Mouse (Mus musculus) liver, embryonic 14.5 days (tissue): ENCODE results near the gene Trit1. TPM values are rescaled to one million over a fixed set of nuclear protein-coding genes. Genes with fewer than 3 reads are reported as not detected.

ENCODE experiments used
- ATAC-seq: fragments of 200-750 bp; cut with Nextera tagmentation; 2 replicates; pipeline ENCODE4 v1.8.0; 2017; ENCODE audit warnings: moderate number of reproducible peaks, mild to moderate bottlenecking, moderate library complexity; ENCODE audit not compliant: insufficient read depth
- DNase-seq, 3 experiments: peaks; one replicate each; pipeline ENCODE4 v3.0.0-alpha.2; 2012 to 2013; ENCODE audit warnings: low read depth in 3 of 3, low spot score in 3 of 3
- H3K27ac ChIP-seq: fragments of 300-500 bp; sonication (generic); 2 replicates; pipeline ENCODE4 v1.5.1; 2014; ENCODE audit warnings: moderate library complexity, mild to moderate bottlenecking, control low read depth, inconsistent platforms
- H3K27me3 ChIP-seq: fragments of 300-500 bp; sonication (generic); 2 replicates; pipeline ENCODE4 v1.6.1; 2014; ENCODE audit warnings: mild to moderate bottlenecking, low read length, moderate library complexity; ENCODE audit not compliant: control insufficient read depth, insufficient read depth
- H3K36me3 ChIP-seq: fragments of 300-500 bp; sonication (generic); replicated peaks from 2 replicates; pipeline ENCODE4 v1.6.1; 2014; ENCODE audit warnings: low read depth; ENCODE audit not compliant: control insufficient read depth, insufficient read depth
- H3K4me1 ChIP-seq, 2 experiments: fragments of 200-500 bp in 1 of 2; fragments of 300-500 bp in 1 of 2; sonication (generic) in 1 of 2; replicated peaks; 2 replicates each; pipeline ENCODE4 v1.6.1; 2012 to 2014; ENCODE audit warnings: antibody characterized with exemption in 1 of 2, inconsistent platforms in 1 of 2, low read length in 1 of 2; ENCODE audit not compliant: control insufficient read depth in 2 of 2, insufficient read depth in 2 of 2
- H3K4me2 ChIP-seq: fragments of 300-500 bp; sonication (generic); 2 replicates; pipeline ENCODE4 v1.6.1; 2014; ENCODE audit warnings: low read depth, mild to moderate bottlenecking, control low read depth, moderate library complexity
- H3K4me3 ChIP-seq, 2 experiments: fragments of 200-500 bp in 1 of 2; fragments of 300-500 bp in 1 of 2; sonication (generic) in 1 of 2; 2 replicates each; pipeline ENCODE4 v1.5.1; 2012 to 2014; ENCODE audit warnings: low read depth in 2 of 2, low read length in 2 of 2, mild to moderate bottlenecking in 2 of 2, control low read depth in 1 of 2, inconsistent platforms in 1 of 2, moderate library complexity in 1 of 2; ENCODE audit not compliant: insufficient read depth in 1 of 2
- H3K9ac ChIP-seq: fragments of 300-500 bp; sonication (generic); replicated peaks from 2 replicates; pipeline ENCODE4 v1.6.1; 2014; ENCODE audit warnings: mild to moderate bottlenecking, control low read depth, moderate library complexity
- H3K9me3 ChIP-seq: fragments of 300-500 bp; sonication (generic); 2 replicates; pipeline ENCODE4 v1.6.1; 2016; ENCODE audit warnings: low read length, mixed read lengths; ENCODE audit not compliant: control insufficient read depth
- CTCF ChIP-seq: IDR thresholded peaks from 2 replicates; pipeline ENCODE4 v1.5.1; 2016; ENCODE audit warnings: antibody characterized with exemption, low read depth, control low read depth
- EP300 ChIP-seq: IDR thresholded peaks from 2 replicates; pipeline ENCODE4 v1.6.1; 2016; ENCODE audit warnings: antibody characterized with exemption, low read depth
- WGBS: fragments of 180-500 bp; shearing (Covaris S2); extraction: QIAGEN DNeasy Blood & Tissue Kit; methylation state at CpG from one replicate; pipeline ENCODE4 v1.1.7; 2014; ENCODE audit not compliant: insufficient replicate concordance; 5-methylcytosine and 5-hydroxymethylcytosine counted together
- polyA plus RNA-seq, 2 experiments: library from polyadenylated mRNA; depleted of rRNA in 1 of 2; stranded (reverse) in 1 of 2; unstranded in 1 of 2; fragments of >200 nt; fragmentation: Nextera tagmentation in 1 of 2; extraction: Ambion mirVana in 1 of 2; gene quantifications; 2 replicates each; pipeline versions ENCODE4 v1.2.1 to v1.2.3; 2012 to 2014

Trit1 gene
- polyA plus RNA-seq, 2 experiments = 3.7 to 5.2 TPM

DNA sequence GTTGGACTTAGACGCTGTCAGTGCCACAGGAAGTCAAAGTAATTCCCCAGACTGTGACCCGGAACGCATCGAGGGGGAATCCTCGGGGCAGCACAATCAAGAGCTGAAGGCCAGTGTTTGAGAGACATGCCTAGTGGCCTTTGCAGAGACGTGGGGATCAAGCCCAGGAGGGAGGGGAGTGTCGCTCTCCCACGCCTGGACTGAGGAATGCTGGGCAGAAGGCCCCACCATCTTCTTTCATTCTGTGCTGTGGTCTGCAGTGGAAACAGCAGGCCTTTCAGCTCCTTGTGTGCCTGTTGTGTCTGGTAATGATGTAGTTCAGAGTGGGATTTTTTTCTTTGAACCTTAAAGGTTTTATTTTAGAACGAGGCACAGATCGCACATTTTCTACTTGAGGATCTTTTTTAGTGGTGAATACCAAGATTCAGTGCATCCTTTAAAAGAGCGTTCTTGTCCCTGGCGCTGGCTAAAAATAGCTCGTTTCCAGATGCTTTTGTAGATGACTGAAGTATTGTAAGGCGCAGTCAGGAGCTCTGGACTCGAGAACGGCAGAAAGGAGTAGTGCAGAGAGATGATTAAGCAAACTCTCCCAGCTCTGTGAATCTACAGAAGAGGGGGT lies 37.9 kb downstream of the Trit1 start:
- 81% methylated on average over 16 of the region's 16 CpGs for WGBS
- Histone ChIP-seq H3K27me3 (no peaks in the 10 kb centered on the region), H3K36me3 (peaks cover 29% of the 10 kb centered on the region), H3K4me2 (no peak overlapping the region), H3K4me1 (no peaks in the 10 kb centered on the region), H3K27ac (no peak overlapping the region), H3K9ac (no peak overlapping the region), H3K9me3 (no peaks in the 10 kb centered on the region), H3K4me3 (no peak overlapping the region)
- DNase-seq = no peak
- TF ChIP-seq CTCF = no peak
- TF ChIP-seq EP300 = no peak
- no peak for ATAC-seq

DNA sequence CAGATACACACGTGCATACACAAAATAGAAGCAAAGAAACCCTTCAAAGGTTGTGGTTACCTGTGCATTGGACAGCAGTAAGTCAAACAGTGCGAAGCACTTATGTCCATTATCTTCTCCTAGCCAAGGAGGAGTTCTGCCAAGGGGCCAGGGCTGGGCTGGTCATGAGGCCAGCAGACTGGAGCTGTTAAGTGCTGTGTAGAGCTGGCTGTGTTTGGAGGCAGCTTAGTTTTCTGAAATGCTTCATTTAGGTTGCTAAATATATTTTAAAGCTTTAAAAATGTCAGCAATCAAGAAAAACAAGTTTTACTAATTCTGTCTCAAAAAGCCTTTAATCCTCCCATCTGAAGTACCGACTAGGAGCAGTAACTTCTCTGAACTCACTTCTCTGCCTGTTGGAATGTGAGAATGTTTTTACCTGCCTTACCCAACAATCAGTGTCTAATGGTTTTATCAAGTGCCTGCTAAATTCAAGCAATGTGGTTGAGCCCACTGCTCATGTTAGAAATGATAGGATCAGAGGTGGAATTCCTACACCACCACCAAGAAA lies 40.2 kb downstream of the Trit1 start:
- ATAC-seq (no peak), DNase-seq (no peak)
- H3K9ac ChIP-seq = no peak overlapping the region
- WGBS = 71% methylated on average over 3 of the region's 3 CpGs
- peaks cover 22% of the 10 kb centered on the region for H3K36me3 ChIP-seq
- TF ChIP-seq CTCF = no peak
- no peak for TF ChIP-seq EP300
- H3K4me1 ChIP-seq = no peaks in the 10 kb centered on the region
- no peak overlapping the region for H3K4me3 ChIP-seq
- H3K27ac ChIP-seq = no peak overlapping the region
- H3K4me2 ChIP-seq = no peak overlapping the region
- H3K9me3 ChIP-seq = no peaks in the 10 kb centered on the region
- H3K27me3 ChIP-seq = no peaks in the 10 kb centered on the region

DNA sequence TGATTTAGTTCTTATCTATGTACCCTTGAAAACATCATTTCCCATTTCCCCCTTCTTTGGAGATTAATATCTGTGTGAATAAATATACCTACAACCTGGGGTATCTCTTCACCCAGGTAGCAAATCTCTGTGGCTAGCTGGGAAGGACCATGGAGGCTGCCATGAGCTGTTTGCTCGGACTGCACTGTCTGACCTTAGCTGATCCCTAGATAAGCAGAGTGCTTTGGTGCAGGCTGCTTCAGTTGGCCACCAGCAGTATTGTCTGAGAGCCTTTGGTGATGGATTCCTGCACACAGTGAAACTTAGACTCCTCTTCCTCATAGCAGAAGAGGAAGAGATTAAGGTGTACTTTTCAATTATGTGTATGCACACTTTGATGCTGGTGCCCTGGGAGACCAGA lies 41.6 kb downstream of the Trit1 start:
- Histone ChIP-seq H3K4me2 (no peak overlapping the region), H3K27ac (no peak overlapping the region), H3K9me3 (no peaks in the 10 kb centered on the region), H3K36me3 (peaks cover 18% of the 10 kb centered on the region), H3K4me3 (no peak overlapping the region), H3K27me3 (no peaks in the 10 kb centered on the region), H3K4me1 (no peaks in the 10 kb centered on the region), H3K9ac (no peak overlapping the region)
- DNase-seq (no peak), ATAC-seq (no peak)
- TF ChIP-seq CTCF (no peak), EP300 (no peak)
- 43% methylated on average over 1 of the region's 1 CpGs for WGBS

DNA sequence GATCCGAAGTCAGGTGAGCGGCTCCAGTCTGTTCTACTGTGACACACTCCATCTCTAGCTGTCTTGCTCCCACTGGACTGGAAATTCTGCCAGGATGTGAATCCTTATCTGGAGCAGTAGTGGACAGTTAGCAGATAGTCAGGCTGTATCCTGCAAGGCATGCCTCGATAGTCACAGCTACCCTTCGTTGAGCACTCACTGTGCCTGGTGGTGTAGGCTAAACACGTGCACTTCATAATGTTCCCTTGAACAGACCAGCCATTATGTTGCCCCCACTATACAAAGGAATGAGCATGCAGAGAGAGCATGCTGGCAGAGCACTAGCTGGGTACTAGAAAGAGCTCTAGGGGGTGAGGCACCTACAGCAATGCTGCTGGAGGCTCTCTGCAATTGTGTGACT lies 45.3 kb downstream of the Trit1 start:
- Histone ChIP-seq H3K4me2 (no peak overlapping the region), H3K36me3 (no peaks in the 10 kb centered on the region), H3K9me3 (no peaks in the 10 kb centered on the region), H3K4me3 (no peak overlapping the region), H3K27me3 (no peaks in the 10 kb centered on the region), H3K9ac (no peak overlapping the region), H3K27ac (no peak overlapping the region), H3K4me1 (no peaks in the 10 kb centered on the region)
- no peak for ATAC-seq
- TF ChIP-seq EP300 (no peak), CTCF (no peak)
- DNase-seq = no peak
- 47% methylated on average over 5 of the region's 5 CpGs for WGBS

- no peak for TF ChIP-seq EP300
- TF ChIP-seq CTCF = no peak
- H3K4me3 ChIP-seq = no peak overlapping the region
- no peak overlapping the region for H3K9ac ChIP-seq
- H3K4me2 ChIP-seq = no peak overlapping the region
- H3K27ac ChIP-seq = no peak overlapping the region
- H3K4me1 ChIP-seq = 0 out of 4 replicates have a peak, but pooled peaks cover 0 to 3% of the 10 kb centered on the region in 2 experiments
- no peak for DNase-seq
- no peaks in the 10 kb centered on the region for H3K36me3 ChIP-seq
- no peak for ATAC-seq
- no peaks in the 10 kb centered on the region for H3K9me3 ChIP-seq
- H3K27me3 ChIP-seq = no peaks in the 10 kb centered on the region; the same call in 1 of the 2 replicates
- WGBS = 23% methylated on average over 6 of the region's 6 CpGs
Measured at GRCm38 (mm10) chr4:123068646-123069045, 52.2 kb downstream of the Trit1 start.
